Mouse (Mus musculus) embryonic facial prominence, embryonic 10.5 days (tissue): Measurements from ENCODE around the gene Vmn2r101. TPM values are rescaled to one million over a fixed set of nuclear protein-coding genes. Genes with fewer than 3 reads are reported as not detected.

Experiments
- DNase-seq: peaks from one replicate; pipeline ENCODE4 v3.0.0-alpha.2; 2017; ENCODE audit warnings: low spot score
- H3K27ac ChIP-seq: fragments of 300-500 bp; sonication (generic); replicated peaks from 2 replicates; pipeline ENCODE4 v1.5.1; 2016; ENCODE audit warnings: mild to moderate bottlenecking
- H3K27me3 ChIP-seq: fragments of 300-500 bp; sonication (generic); replicated peaks from 2 replicates; pipeline ENCODE4 v1.6.1; 2016; ENCODE audit warnings: low read depth, mild to moderate bottlenecking; ENCODE audit not compliant: poor library complexity, severe bottlenecking
- H3K36me3 ChIP-seq: fragments of 300-500 bp; sonication (generic); replicated peaks from 2 replicates; pipeline ENCODE4 v1.6.1; 2016; ENCODE audit warnings: mild to moderate bottlenecking, moderate library complexity
- H3K4me1 ChIP-seq: fragments of 300-500 bp; sonication (generic); 2 replicates; pipeline ENCODE4 v1.6.1; 2016
- H3K4me3 ChIP-seq: fragments of 300-500 bp; sonication (generic); 2 replicates; pipeline ENCODE4 v1.5.1; 2016; ENCODE audit warnings: mild to moderate bottlenecking, moderate library complexity
- H3K9me3 ChIP-seq: fragments of 300-500 bp; sonication (generic); 2 replicates; pipeline ENCODE4 v1.6.1; 2016; ENCODE audit warnings: mild to moderate bottlenecking
- WGBS: fragments of 180-500 bp; shearing (Covaris S2); methylation state at CpG from one replicate; pipeline ENCODE4 v1.1.7; 2016; 5-methylcytosine and 5-hydroxymethylcytosine counted together
- polyA plus RNA-seq: library from polyadenylated mRNA; unstranded; fragments of >200 nt; fragmentation: Nextera tagmentation; extraction: Ambion mirVana; gene quantifications from 2 replicates; pipeline ENCODE4 v1.2.1, GENCODE M21; 2016

Vmn2r101 gene
- not detected in 2 replicates for polyA plus RNA-seq

GRCm38 (mm10) chr17:19576927-19577326 is at the start of gene Vmn2r101:
Gene Vmn2r101 (plus strand): TSS chr17:19577227.
- DNase-seq = no peak
- no peak within 1 kb of the TSS for H3K4me3 ChIP-seq
- no peaks in the 10 kb centered on the region for H3K27me3 ChIP-seq
- no peak within 1 kb of the TSS for H3K27ac ChIP-seq
- peaks cover 5% of the 10 kb centered on the region; the same call in 1 of the 2 replicates for H3K9me3 ChIP-seq
- H3K4me1 ChIP-seq = no peaks in the 10 kb centered on the region
- no peaks in the 10 kb centered on the region for H3K36me3 ChIP-seq

- DNase-seq = no peak
- no peaks in the 10 kb centered on the region for H3K36me3 ChIP-seq
- H3K4me3 ChIP-seq = no peak overlapping the region
- 87% methylated on average over 1 of the region's 1 CpGs for WGBS
- peaks cover 42% of the 10 kb centered on the region for H3K9me3 ChIP-seq
- H3K4me1 ChIP-seq = no peaks in the 10 kb centered on the region
- H3K27me3 ChIP-seq = no peaks in the 10 kb centered on the region
- no peak overlapping the region for H3K27ac ChIP-seq
Observed at GRCm38 (mm10) chr17:19629328-19629727, 52.3 kb downstream of the Vmn2r101 start.

- DNase-seq = no peak
- H3K9me3 ChIP-seq = no peaks in the 10 kb centered on the region
- H3K36me3 ChIP-seq = no peaks in the 10 kb centered on the region
- no peak overlapping the region for H3K4me3 ChIP-seq
- H3K27me3 ChIP-seq = no peaks in the 10 kb centered on the region
- no peak overlapping the region for H3K27ac ChIP-seq
- H3K4me1 ChIP-seq = no peaks in the 10 kb centered on the region
- WGBS = 66% methylated on average over 3 of the region's 3 CpGs
Observed at GRCm38 (mm10) chr17:19658447-19658846, 81.4 kb downstream of the Vmn2r101 start.

GRCm38 (mm10) chr17:19660028-19660427 is 83.0 kb downstream of the Vmn2r101 start, which contains the start of gene Vmn2r102:
Gene Vmn2r102 (plus strand): TSS chr17:19660328.
- no peaks in the 10 kb centered on the region for H3K36me3 ChIP-seq
- 67% methylated on average over 2 of the region's 2 CpGs for WGBS
- H3K27me3 ChIP-seq = no peaks in the 10 kb centered on the region
- DNase-seq = no peak
- H3K4me1 ChIP-seq = no peaks in the 10 kb centered on the region
- H3K4me3 ChIP-seq = no peak within 1 kb of the TSS
- no peak within 1 kb of the TSS for H3K27ac ChIP-seq
- no peaks in the 10 kb centered on the region for H3K9me3 ChIP-seq

Other genes with a start within 250 kb of the Vmn2r101 start
- not detected in 2 replicates for gene Vmn2r99, start 215.3 kb upstream of the Vmn2r101 start, polyA plus RNA-seq
- gene Vmn2r100, start 72.5 kb upstream of the Vmn2r101 start, polyA plus RNA-seq = not detected in 2 replicates
- not detected in 2 replicates for gene Vmn2r102, start 83.1 kb downstream of the Vmn2r101 start, polyA plus RNA-seq
- gene Vmn2r103, start 196.1 kb downstream of the Vmn2r101 start, polyA plus RNA-seq = not detected in 2 replicates